Mouse (Mus musculus) embryonic fibroblast, embryonic 13.5 days (primary cell): ENCODE results near the gene Mtcl1.

Experiments
- CTCF ChIP-seq: IDR thresholded peaks from 2 replicates; pipeline ENCODE4 v1.5.1; 2011; ENCODE audit warnings: mild to moderate bottlenecking, control low read depth, low read length, moderate library complexity, borderline replicate concordance; ENCODE audit not compliant: insufficient read depth
- POLR2A ChIP-seq: IDR thresholded peaks from 2 replicates; pipeline ENCODE4 v1.6.1; 2011; ENCODE audit warnings: low read depth, mild to moderate bottlenecking, control low read depth, low read length, moderate library complexity

DNA sequence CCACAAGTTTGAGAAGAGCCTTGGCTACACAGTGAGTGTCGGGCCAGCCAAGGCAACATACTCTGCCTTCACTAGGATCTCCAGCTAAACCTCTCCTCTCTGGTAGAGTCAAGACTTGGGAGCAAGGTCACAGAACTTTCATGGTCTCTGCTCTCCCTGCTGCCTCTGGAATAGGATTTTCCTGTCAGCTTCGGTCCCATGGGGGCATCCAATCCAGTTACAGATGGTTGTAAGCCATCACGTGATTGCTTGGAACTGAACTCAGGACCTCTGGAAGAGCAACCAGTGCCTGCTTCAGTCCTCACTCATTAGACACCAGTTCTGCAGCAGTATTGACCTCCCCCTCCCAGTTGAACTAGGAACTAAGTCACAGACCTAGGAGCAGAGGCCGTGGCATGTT, 156.0 kb downstream of the Mtcl1 start:
- TF ChIP-seq POLR2A (no peak), CTCF (no peak)
